Mouse (Mus musculus): ENCODE results near the gene Glrb. TPM values are rescaled to one million over a fixed set of nuclear protein-coding genes. Genes with fewer than 3 reads are reported as not detected.
A peak's percentile ranks its signal among the peaks of the same experiment; 100 is the strongest.

The Glrb gene
- polyA plus RNA-seq (2015; fragmentation: Nextera tagmentation; extraction: Ambion mirVana), result 45.6 and 45.8 TPM in 2 replicates

DNA sequence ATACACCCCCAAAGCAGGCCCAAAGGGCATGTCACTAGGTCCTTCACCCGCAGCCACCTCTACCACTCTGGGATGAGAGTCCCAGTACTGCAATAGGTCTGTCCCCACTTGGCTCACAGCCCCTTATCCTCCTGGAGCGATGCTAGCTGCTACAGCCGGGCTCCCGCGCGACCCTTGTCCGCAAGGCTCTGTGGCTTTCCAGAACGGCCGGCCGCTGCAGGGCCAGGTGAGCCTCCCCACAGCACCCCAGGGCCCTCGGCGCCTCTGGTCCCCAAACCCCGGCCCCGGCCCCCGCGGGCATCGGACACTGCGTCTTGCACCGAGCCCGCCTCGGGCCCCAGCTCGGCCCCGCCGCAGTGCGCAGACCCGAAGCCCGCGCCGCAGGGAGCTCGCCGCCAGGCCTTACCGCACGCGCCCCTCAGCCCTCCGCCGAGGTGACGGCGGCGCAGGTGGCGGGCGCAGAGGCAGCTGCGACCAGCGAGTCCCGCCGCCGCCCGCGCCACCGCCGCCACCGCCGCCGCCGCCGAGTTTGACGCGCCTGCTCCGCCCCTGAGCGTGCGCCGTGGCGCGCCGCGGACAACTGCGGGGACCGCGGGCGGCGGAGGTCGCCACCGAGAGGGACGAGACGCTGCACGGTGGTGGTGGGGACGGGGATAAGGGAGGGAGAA is at the start of gene Glrb:
Glrb (minus strand) TSS at position 550 of the 668 bp plus-strand sequence.
- H3K4me3 ChIP-seq, result peak within 1 kb of the TSS; percentile 95
- peak; percentile 94 for ATAC-seq (ENCODE audit: low FRiP score, low read depth)
- H3K27me3 ChIP-seq, result no peaks in the 10 kb centered on the region
- no peaks in the 10 kb centered on the region for H3K9me3 ChIP-seq
- H3K27ac ChIP-seq (replicated peaks), result peak within 1 kb of the TSS; percentile 90
- H3K4me1 ChIP-seq (replicated peaks), result peaks cover 11% of the 10 kb centered on the region
- peak within 1 kb of the TSS; percentile 98 for H3K9ac ChIP-seq
- peaks cover 9% of the 10 kb centered on the region; the same call in 1 of the 2 replicates for H3K36me3 ChIP-seq
- H3K4me2 ChIP-seq, result peak within 1 kb of the TSS; percentile 81
- under 1% methylated on average over 69 of the region's 76 CpGs for WGBS

GRCm38 (mm10) chr3:80959965-80960364 is 46.5 kb upstream of the Glrb start:
- Histone ChIP-seq H3K9me3 (no peaks in the 10 kb centered on the region), H3K36me3 (no peaks in the 10 kb centered on the region)
- ATAC-seq (ENCODE audit: low FRiP score, low read depth), result no peak

DNA sequence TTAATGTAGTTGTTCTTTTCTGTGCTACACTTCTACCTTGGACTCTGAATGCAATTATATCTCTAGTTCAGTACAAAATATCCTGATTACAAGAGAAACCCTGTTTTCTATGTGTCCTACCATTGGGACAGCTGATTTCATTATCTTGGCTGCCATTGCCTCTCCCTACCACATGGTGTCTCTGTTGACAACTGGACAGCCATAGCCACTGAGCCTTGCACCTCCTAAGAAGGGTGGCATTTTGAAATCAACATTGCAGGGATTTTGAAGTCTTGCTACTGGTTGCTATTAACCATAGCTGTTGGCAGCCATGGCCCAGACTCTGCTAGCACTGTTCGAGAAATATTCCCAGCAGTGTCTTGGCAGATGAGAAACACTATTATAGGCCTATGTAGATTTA is 45.1 kb upstream of the Glrb start:
- Histone ChIP-seq H3K4me3 (no peak overlapping the region), H3K27ac (replicated peaks) (no peak overlapping the region), H3K36me3 (no peaks in the 10 kb centered on the region), H3K9me3 (no peaks in the 10 kb centered on the region), H3K4me2 (no peak overlapping the region), H3K27me3 (no peaks in the 10 kb centered on the region), H3K9ac (no peak overlapping the region), H3K4me1 (replicated peaks) (no peaks in the 10 kb centered on the region)
- 50% methylated on average over 1 of the region's 1 CpGs for WGBS
- peak; percentile 54; the same call in 1 of the 2 replicates for ATAC-seq (ENCODE audit: low FRiP score, low read depth)

More at GRCm38 (mm10) chr3:80959965-80960364, 46.5 kb upstream of the Glrb start:
- Histone ChIP-seq H3K27me3 (no peaks in the 10 kb centered on the region), H3K27ac (replicated peaks) (no peak overlapping the region), H3K4me3 (no peak overlapping the region), H3K9ac (no peak overlapping the region), H3K4me1 (replicated peaks) (no peaks in the 10 kb centered on the region), H3K4me2 (no peak overlapping the region)

DNA sequence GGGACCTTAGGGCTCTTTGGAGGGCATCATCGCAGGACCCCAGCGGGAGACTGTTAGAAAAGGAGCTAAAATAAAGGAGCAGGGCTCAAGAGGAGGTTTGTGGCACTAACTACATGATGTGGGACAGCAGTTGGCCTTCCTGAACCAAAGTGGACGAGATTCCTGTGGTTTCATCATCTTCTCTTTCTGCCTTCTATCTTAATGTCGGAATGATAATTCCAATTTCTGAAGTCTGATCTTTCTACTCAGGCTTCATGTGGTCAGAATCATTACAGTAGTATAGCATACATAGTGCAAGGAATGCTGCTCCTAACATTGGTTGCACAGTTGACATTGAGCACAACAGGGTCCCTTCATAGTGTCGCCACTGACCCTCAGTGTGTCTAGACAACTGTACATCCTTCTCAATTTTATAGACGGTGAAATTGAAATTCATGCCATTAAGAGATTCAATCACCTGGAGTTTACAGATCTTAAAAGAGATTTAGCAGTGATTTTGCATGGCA is 372 bp upstream of the Glrb start:
- Histone ChIP-seq H3K4me3 (peak overlapping the region; percentile 95), H3K27me3 (no peaks in the 10 kb centered on the region), H3K36me3 (peaks cover 5% of the 10 kb centered on the region; the same call in 1 of the 2 replicates), H3K9ac (peak overlapping the region; percentile 98), H3K4me1 (replicated peaks) (peaks cover 11% of the 10 kb centered on the region), H3K27ac (replicated peaks) (peak overlapping the region; percentile 90), H3K4me2 (peak overlapping the region; percentile 81), H3K9me3 (no peaks in the 10 kb centered on the region)
- WGBS, result 18% methylated on average over 6 of the region's 6 CpGs
- ATAC-seq (ENCODE audit: low FRiP score, low read depth), result peak; percentile 71

DNA sequence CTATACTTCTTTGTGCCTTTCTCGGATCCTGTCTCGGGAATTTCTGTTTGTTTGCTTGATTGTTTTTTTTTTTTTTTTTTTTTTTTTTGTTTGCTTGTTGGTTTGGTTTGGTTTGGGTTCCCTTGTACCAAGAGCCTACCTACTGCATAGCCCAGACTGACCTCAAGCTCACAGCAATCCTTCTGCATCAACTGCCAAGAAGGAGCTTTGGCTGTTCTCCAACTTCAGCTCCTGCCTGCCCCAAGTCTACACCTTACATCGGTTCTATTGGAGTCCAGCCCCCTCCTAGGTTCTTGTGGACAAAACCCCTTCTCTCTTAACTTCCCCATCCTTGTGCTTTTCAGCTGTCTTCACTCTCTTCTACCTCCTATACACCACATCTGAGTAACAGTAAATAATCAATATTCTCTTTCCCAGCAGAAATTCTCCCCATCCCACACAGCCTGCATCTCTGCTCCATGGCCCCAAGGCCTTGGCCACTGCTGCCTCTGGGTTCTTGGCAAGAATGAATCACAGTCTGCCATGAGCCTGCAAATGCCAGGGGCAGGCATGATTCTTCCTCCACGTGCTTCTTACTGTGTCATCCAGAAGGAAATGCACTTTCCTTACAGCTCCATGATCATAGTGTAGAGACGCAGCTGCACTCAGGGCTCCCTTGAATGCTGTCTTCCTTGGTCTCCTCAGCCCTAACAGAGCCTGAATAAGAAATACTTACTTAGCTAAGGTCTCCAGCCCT is 18.5 kb downstream of the Glrb start:
- Histone ChIP-seq H3K27me3 (no peaks in the 10 kb centered on the region), H3K27ac (replicated peaks) (no peak overlapping the region), H3K9ac (no peak overlapping the region), H3K4me3 (no peak overlapping the region), H3K36me3 (no peaks in the 10 kb centered on the region), H3K4me1 (replicated peaks) (peaks cover 14% of the 10 kb centered on the region), H3K9me3 (no peaks in the 10 kb centered on the region), H3K4me2 (no peak overlapping the region)
- 69% methylated on average over 5 of the region's 5 CpGs for WGBS
- ATAC-seq (ENCODE audit: low FRiP score, low read depth), result no peak

GRCm38 (mm10) chr3:80894328-80894727 is 19.1 kb downstream of the Glrb start:
- peaks cover 14% of the 10 kb centered on the region for H3K4me1 ChIP-seq (replicated peaks)
- no peak overlapping the region for H3K27ac ChIP-seq (replicated peaks)
- no peaks in the 10 kb centered on the region for H3K27me3 ChIP-seq
- WGBS, result 92% methylated on average over 5 of the region's 5 CpGs
- ATAC-seq (ENCODE audit: low FRiP score, low read depth), result no peak
- no peaks in the 10 kb centered on the region for H3K9me3 ChIP-seq
- H3K4me2 ChIP-seq, result no peak overlapping the region
- no peaks in the 10 kb centered on the region for H3K36me3 ChIP-seq
- H3K9ac ChIP-seq, result no peak overlapping the region
- no peak overlapping the region for H3K4me3 ChIP-seq

- no peak for ATAC-seq (ENCODE audit: low FRiP score, low read depth)
- Histone ChIP-seq H3K4me1 (replicated peaks) (peaks cover 14% of the 10 kb centered on the region), H3K9me3 (no peaks in the 10 kb centered on the region), H3K27ac (replicated peaks) (peak overlapping the region; percentile 25; the same call in 1 of the 2 replicates), H3K36me3 (no peaks in the 10 kb centered on the region), H3K4me3 (no peak overlapping the region), H3K27me3 (no peaks in the 10 kb centered on the region), H3K4me2 (no peak overlapping the region), H3K9ac (no peak overlapping the region)
- WGBS, result 40% methylated on average over 4 of the region's 4 CpGs
Measured at GRCm38 (mm10) chr3:80893055-80893690, 20.3 kb downstream of the Glrb start.

DNA sequence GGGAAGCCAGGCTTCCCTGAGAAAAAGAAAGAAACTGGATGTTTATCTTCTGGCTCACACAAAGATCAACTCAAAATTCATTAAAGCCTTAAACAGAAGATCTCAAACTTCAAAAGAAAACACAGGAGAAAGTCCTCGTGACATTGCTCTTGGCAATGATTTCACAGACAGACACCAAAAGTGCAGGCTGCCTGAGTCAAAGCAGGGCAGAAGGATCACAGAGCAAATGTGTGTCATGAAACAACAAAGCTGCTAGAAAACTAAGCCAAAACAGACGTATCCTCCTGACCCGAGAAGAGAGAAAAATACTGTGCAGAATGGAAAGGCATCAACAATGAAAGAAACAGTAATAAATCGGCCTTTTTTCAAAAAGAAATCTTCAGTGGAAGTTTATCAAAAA is 22.4 kb downstream of the Glrb start:
- H3K4me3 ChIP-seq, result no peak overlapping the region
- 57% methylated on average over 4 of the region's 4 CpGs for WGBS
- H3K4me2 ChIP-seq, result no peak overlapping the region
- no peaks in the 10 kb centered on the region for H3K9me3 ChIP-seq
- H3K36me3 ChIP-seq, result no peaks in the 10 kb centered on the region
- H3K27ac ChIP-seq (replicated peaks), result no peak overlapping the region
- H3K4me1 ChIP-seq (replicated peaks), result peaks cover 14% of the 10 kb centered on the region
- H3K27me3 ChIP-seq, result no peaks in the 10 kb centered on the region
- ATAC-seq (ENCODE audit: low FRiP score, low read depth), result no peak
- no peak overlapping the region for H3K9ac ChIP-seq

DNA sequence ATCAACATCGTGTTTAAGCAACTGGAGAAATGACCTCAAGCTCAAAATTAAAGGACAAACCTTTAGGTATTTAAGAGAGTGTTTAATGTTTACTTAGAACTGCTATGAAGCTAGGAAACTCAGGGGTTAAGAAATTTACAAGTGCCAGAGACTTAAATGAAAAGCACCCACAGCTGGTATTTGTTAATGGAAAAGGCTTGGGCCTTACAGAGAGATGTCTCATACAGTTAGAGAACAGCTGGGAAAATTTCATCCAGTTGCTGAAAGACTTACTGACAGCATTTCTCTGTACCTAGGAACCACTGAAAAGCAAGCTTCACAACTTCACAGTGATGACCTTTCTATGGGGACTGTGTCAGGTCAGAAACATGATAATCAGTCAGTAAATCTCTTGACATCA is 28.3 kb downstream of the Glrb start:
- H3K4me2 ChIP-seq, result no peak overlapping the region
- ATAC-seq (ENCODE audit: low FRiP score, low read depth), result no peak
- H3K9me3 ChIP-seq, result no peaks in the 10 kb centered on the region
- no peak overlapping the region for H3K4me3 ChIP-seq
- H3K36me3 ChIP-seq, result peaks cover 5% of the 10 kb centered on the region; the same call in 1 of the 2 replicates
- no peak overlapping the region for H3K27ac ChIP-seq (replicated peaks)
- no peaks in the 10 kb centered on the region for H3K4me1 ChIP-seq (replicated peaks)
- H3K9ac ChIP-seq, result no peak overlapping the region
- H3K27me3 ChIP-seq, result no peaks in the 10 kb centered on the region
- WGBS, result 89% methylated on average over 1 of the region's 1 CpGs

GRCm38 (mm10) chr3:80883601-80884000 is 29.9 kb downstream of the Glrb start:
- Histone ChIP-seq H3K4me2 (no peak overlapping the region), H3K4me3 (no peak overlapping the region), H3K9ac (no peak overlapping the region), H3K27ac (replicated peaks) (no peak overlapping the region), H3K9me3 (no peaks in the 10 kb centered on the region), H3K4me1 (replicated peaks) (no peaks in the 10 kb centered on the region), H3K36me3 (peaks cover 5% of the 10 kb centered on the region; the same call in 1 of the 2 replicates), H3K27me3 (no peaks in the 10 kb centered on the region)
- 74% methylated on average over 6 of the region's 6 CpGs for WGBS
- ATAC-seq (ENCODE audit: low FRiP score, low read depth), result no peak

GRCm38 (mm10) chr3:80880660-80881293 is 32.7 kb downstream of the Glrb start:
- H3K4me3 ChIP-seq, result no peak overlapping the region
- H3K4me2 ChIP-seq, result no peak overlapping the region
- H3K27me3 ChIP-seq, result no peaks in the 10 kb centered on the region
- H3K36me3 ChIP-seq, result peaks cover 9% of the 10 kb centered on the region
- ATAC-seq (ENCODE audit: low FRiP score, low read depth), result no peak
- H3K9ac ChIP-seq, result no peak overlapping the region
- 60% methylated on average over 6 of the region's 6 CpGs for WGBS
- H3K4me1 ChIP-seq (replicated peaks), result no peaks in the 10 kb centered on the region
- no peaks in the 10 kb centered on the region for H3K9me3 ChIP-seq
- no peak overlapping the region for H3K27ac ChIP-seq (replicated peaks)
